Mouse (Mus musculus): ENCODE data around the gene Slc35d2. TPM values are rescaled to one million over a fixed set of nuclear protein-coding genes. Genes with fewer than 3 reads are reported as not detected.

Slc35d2 gene
- polyA plus RNA-seq, 1 experiment: 2.5 TPM

GRCm38 (mm10) chr13:64107535-64107934, 21.6 kb downstream of the Slc35d2 start:
- no peaks in the 10 kb centered on the region for H3K27me3 ChIP-seq (ENCODE audit: control insufficient read depth, insufficient read depth, insufficient read length)
- no peaks in the 10 kb centered on the region for H3K79me2 ChIP-seq (ENCODE audit: control insufficient read depth, insufficient read depth)
- H3K36me3 ChIP-seq (ENCODE audit: control insufficient read depth, insufficient read depth): no peaks in the 10 kb centered on the region
- no peak overlapping the region for H3K4me2 ChIP-seq (ENCODE audit: low read depth)
- TF ChIP-seq REST (IDR thresholded peaks at IDR 0.05; ENCODE audit: insufficient read depth, insufficient read length): no peak
- TF ChIP-seq TCF12 (IDR thresholded peaks at IDR 0.05; ENCODE audit: insufficient read depth, poor library complexity, severe bottlenecking): no peak
- no peak overlapping the region for H3K4me3 ChIP-seq
- no peak overlapping the region for H3ac ChIP-seq (ENCODE audit: control insufficient read depth, insufficient read length)

DNA sequence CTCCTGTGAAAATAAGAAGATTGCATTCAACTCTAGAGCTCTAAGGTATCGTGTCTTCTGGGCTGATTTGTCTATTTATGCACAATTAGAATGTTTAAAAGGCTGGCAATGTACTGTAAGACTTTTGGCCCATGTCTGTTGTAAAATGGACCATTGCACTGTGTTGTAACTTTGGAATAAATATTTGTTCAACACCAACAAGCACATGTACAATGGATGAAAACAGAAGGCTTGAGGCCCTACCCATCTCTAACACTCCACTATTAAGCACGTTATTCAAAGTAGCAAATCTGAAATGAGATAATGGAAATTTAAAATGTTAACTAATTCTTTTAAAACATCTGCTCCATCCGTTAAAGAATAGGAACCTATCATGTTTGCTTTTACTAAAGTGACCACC, 22.1 kb downstream of the Slc35d2 start:
- Histone ChIP-seq H3K4me2 (ENCODE audit: low read depth) (no peak overlapping the region), H3K79me2 (ENCODE audit: control insufficient read depth, insufficient read depth) (no peaks in the 10 kb centered on the region), H3ac (ENCODE audit: control insufficient read depth, insufficient read length) (no peak overlapping the region), H3K36me3 (ENCODE audit: control insufficient read depth, insufficient read depth) (no peaks in the 10 kb centered on the region), H3K4me3 (no peak overlapping the region), H3K27me3 (ENCODE audit: control insufficient read depth, insufficient read depth, insufficient read length) (no peaks in the 10 kb centered on the region)
- no peak for TF ChIP-seq POLR2A (IDR thresholded peaks at IDR 0.05; ENCODE audit: insufficient read length, low read depth)
- no peak for TF ChIP-seq POLR2AphosphoS2 (IDR thresholded peaks at IDR 0.05; ENCODE audit: insufficient read length, low read depth)
- no peak for TF ChIP-seq TCF3 (IDR thresholded peaks at IDR 0.05; ENCODE audit: insufficient read length, low read depth)
- no peak for TF ChIP-seq MAX (IDR thresholded peaks at IDR 0.05; ENCODE audit: low read depth)
- TF ChIP-seq TCF12 (IDR thresholded peaks at IDR 0.05; ENCODE audit: insufficient read depth, poor library complexity, severe bottlenecking): no peak
- TF ChIP-seq E2F4 (IDR thresholded peaks at IDR 0.05; ENCODE audit: insufficient read depth): no peak
- no peak for TF ChIP-seq REST (IDR thresholded peaks at IDR 0.05; ENCODE audit: insufficient read depth, insufficient read length)
- no peak for TF ChIP-seq MYOD1 (IDR thresholded peaks at IDR 0.05; ENCODE audit: control insufficient read depth in 1 of 3, insufficient read length in 2 of 3, low read depth in 2 of 3)
- no peak for TF ChIP-seq CEBPB (IDR thresholded peaks at IDR 0.05; ENCODE audit: insufficient read depth, poor library complexity, severe bottlenecking)
- TF ChIP-seq MYOG (IDR thresholded peaks at IDR 0.05; ENCODE audit: control insufficient read depth in 1 of 3, insufficient read depth in 1 of 3, insufficient read length in 2 of 3, low read depth in 2 of 3): no peak
- no peak for TF ChIP-seq SRF (IDR thresholded peaks at IDR 0.05; ENCODE audit: control insufficient read depth, insufficient read length, low read depth)
- TF ChIP-seq USF1 (IDR thresholded peaks at IDR 0.05; ENCODE audit: low read depth): no peak

DNA sequence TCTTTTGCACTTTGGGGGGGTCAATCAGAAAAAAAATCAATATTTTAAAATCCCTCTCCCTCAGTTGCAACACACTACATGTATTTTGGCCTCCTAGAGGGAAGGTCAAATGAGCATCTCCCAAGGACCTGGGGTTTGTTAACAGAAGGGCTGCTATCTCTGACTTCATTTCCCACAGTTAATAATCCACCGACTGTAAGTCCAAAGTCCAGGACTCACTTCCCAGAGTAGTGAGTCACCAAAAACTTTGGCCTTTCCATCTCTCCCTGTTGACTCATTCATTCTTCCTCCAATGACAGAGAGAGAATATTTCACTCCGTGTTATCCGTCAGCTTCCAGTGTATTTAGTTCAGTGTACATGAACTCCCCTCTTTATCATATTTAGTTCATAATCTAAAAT, 23.5 kb downstream of the Slc35d2 start:
- no peaks in the 10 kb centered on the region for H3K27me3 ChIP-seq (ENCODE audit: control insufficient read depth, insufficient read depth, insufficient read length)
- no peak overlapping the region for H3K4me2 ChIP-seq (ENCODE audit: low read depth)
- TF ChIP-seq TCF3 (IDR thresholded peaks at IDR 0.05; ENCODE audit: insufficient read length, low read depth): no peak
- TF ChIP-seq MYOD1 (IDR thresholded peaks at IDR 0.05; ENCODE audit: control insufficient read depth in 1 of 3, insufficient read length in 2 of 3, low read depth in 2 of 3): no peak
- TF ChIP-seq POLR2A (IDR thresholded peaks at IDR 0.05; ENCODE audit: insufficient read length, low read depth): no peak
- TF ChIP-seq MAX (IDR thresholded peaks at IDR 0.05; ENCODE audit: low read depth): no peak
- no peak for TF ChIP-seq CEBPB (IDR thresholded peaks at IDR 0.05; ENCODE audit: insufficient read depth, poor library complexity, severe bottlenecking)
- TF ChIP-seq SRF (IDR thresholded peaks at IDR 0.05; ENCODE audit: control insufficient read depth, insufficient read length, low read depth): no peak
- no peak for TF ChIP-seq TCF12 (IDR thresholded peaks at IDR 0.05; ENCODE audit: insufficient read depth, poor library complexity, severe bottlenecking)
- TF ChIP-seq REST (IDR thresholded peaks at IDR 0.05; ENCODE audit: insufficient read depth, insufficient read length): no peak
- no peak overlapping the region for H3ac ChIP-seq (ENCODE audit: control insufficient read depth, insufficient read length)
- H3K36me3 ChIP-seq (ENCODE audit: control insufficient read depth, insufficient read depth): no peaks in the 10 kb centered on the region
- H3K4me3 ChIP-seq: no peak overlapping the region
- H3K79me2 ChIP-seq (ENCODE audit: control insufficient read depth, insufficient read depth): no peaks in the 10 kb centered on the region

GRCm38 (mm10) chr13:64100186-64100585, 29.0 kb downstream of the Slc35d2 start:
- Histone ChIP-seq H3K4me3 (no peak overlapping the region), H3ac (ENCODE audit: control insufficient read depth, insufficient read length) (no peak overlapping the region), H3K36me3 (ENCODE audit: control insufficient read depth, insufficient read depth) (no peaks in the 10 kb centered on the region), H3K27me3 (ENCODE audit: control insufficient read depth, insufficient read depth, insufficient read length) (no peaks in the 10 kb centered on the region), H3K4me2 (ENCODE audit: low read depth) (no peak overlapping the region), H3K79me2 (ENCODE audit: control insufficient read depth, insufficient read depth) (no peaks in the 10 kb centered on the region)
- no peak for TF ChIP-seq MYOG (IDR thresholded peaks at IDR 0.05; ENCODE audit: control insufficient read depth in 1 of 3, insufficient read depth in 1 of 3, insufficient read length in 2 of 3, low read depth in 2 of 3)
- TF ChIP-seq SRF (IDR thresholded peaks at IDR 0.05; ENCODE audit: control insufficient read depth, insufficient read length, low read depth): no peak
- TF ChIP-seq E2F4 (IDR thresholded peaks at IDR 0.05; ENCODE audit: insufficient read depth): no peak
- TF ChIP-seq TCF12 (IDR thresholded peaks at IDR 0.05; ENCODE audit: insufficient read depth, poor library complexity, severe bottlenecking): no peak
- TF ChIP-seq TCF3 (IDR thresholded peaks at IDR 0.05; ENCODE audit: insufficient read length, low read depth): no peak

DNA sequence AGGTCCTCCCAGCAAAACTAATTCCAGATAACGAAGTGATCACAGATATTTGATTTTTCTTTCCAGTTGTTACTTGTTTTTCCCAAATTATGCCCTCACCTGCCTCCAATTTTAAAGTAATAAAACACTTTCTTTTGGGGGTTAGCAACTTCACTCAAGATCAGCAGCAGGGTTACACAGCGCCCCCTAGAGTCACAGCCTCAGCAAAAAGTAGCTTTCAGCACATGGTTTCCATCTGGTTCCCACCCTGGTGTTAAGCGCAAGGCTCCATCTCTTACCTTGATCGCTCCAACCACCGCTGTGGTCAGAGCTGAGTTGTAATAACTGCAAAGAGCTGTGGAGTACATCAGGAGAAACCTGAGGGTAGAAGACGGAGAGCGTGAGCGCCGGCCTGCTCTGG, 30.2 kb downstream of the Slc35d2 start:
- Histone ChIP-seq H3ac (ENCODE audit: control insufficient read depth, insufficient read length) (no peak overlapping the region), H3K27me3 (ENCODE audit: control insufficient read depth, insufficient read depth, insufficient read length) (no peaks in the 10 kb centered on the region), H3K36me3 (ENCODE audit: control insufficient read depth, insufficient read depth) (no peaks in the 10 kb centered on the region), H3K4me2 (ENCODE audit: low read depth) (no peak overlapping the region), H3K4me3 (no peak overlapping the region), H3K79me2 (ENCODE audit: control insufficient read depth, insufficient read depth) (no peaks in the 10 kb centered on the region)
- TF ChIP-seq MYOG (IDR thresholded peaks at IDR 0.05; ENCODE audit: control insufficient read depth in 1 of 3, insufficient read depth in 1 of 3, insufficient read length in 2 of 3, low read depth in 2 of 3) (no peak), POLR2AphosphoS2 (IDR thresholded peaks at IDR 0.05; ENCODE audit: insufficient read length, low read depth) (no peak), E2F4 (IDR thresholded peaks at IDR 0.05; ENCODE audit: insufficient read depth) (no peak), TCF3 (IDR thresholded peaks at IDR 0.05; ENCODE audit: insufficient read length, low read depth) (no peak), MYOD1 (IDR thresholded peaks at IDR 0.05; ENCODE audit: control insufficient read depth in 1 of 3, insufficient read length in 2 of 3, low read depth in 2 of 3) (no peak), TCF12 (IDR thresholded peaks at IDR 0.05; ENCODE audit: insufficient read depth, poor library complexity, severe bottlenecking) (no peak), CEBPB (IDR thresholded peaks at IDR 0.05; ENCODE audit: insufficient read depth, poor library complexity, severe bottlenecking) (no peak), REST (IDR thresholded peaks at IDR 0.05; ENCODE audit: insufficient read depth, insufficient read length) (no peak), MAX (IDR thresholded peaks at IDR 0.05; ENCODE audit: low read depth) (no peak), POLR2A (IDR thresholded peaks at IDR 0.05; ENCODE audit: insufficient read length, low read depth) (no peak), SRF (IDR thresholded peaks at IDR 0.05; ENCODE audit: control insufficient read depth, insufficient read length, low read depth) (no peak), USF1 (IDR thresholded peaks at IDR 0.05; ENCODE audit: low read depth) (no peak)

All from myocyte (in vitro differentiated cells).